In genomic region chr5:137718020-137718790, GRCm38 (mm10) we compare ENCODE assay signal across 21 mouse cellular contexts. TPM values are rescaled to one million over a fixed set of nuclear protein-coding genes. Genes with fewer than 3 reads are reported as not detected.
DNase-seq lines count a peak whose midpoint lies in the region; ATAC-seq lines count a peak whose summit lies in the region.
"Had no signal": no experiment of that assay in that cellular context is flagged by ENCODE, and none has a peak within 500 bp of the region (broad histone marks: within the 10 kb centered on the region; RNA-seq: fewer than 3 reads in every experiment).

No protein-coding gene starts in this region.

- no peak overlapping the region for H3K4me2 ChIP-seq in heart, embryonic 13.5 days
- H3K4me2 ChIP-seq: intestine, embryonic 15.5 days; midbrain, embryonic 12.5 days had no signal

- H3K27ac ChIP-seq in heart, embryonic 13.5 days (replicated peaks) = peak overlapping the region; percentile 34; the same call in 1 of the 2 replicates
- H3K27ac ChIP-seq in macrophage = 0 out of 2 replicates have a peak overlapping the region, but pooled peaks have one; percentile 15
- H3K27ac ChIP-seq: embryonic facial prominence, embryonic 10.5 days; gastrocnemius, adult 2 months; hindbrain, embryonic 10.5 days; intestine, embryonic 15.5 days; layer of hippocampus, adult 2 months; left cerebral cortex, adult 2 months; midbrain, embryonic 12.5 days had no signal

- peaks cover 10% of the 10 kb centered on the region for H3K27me3 ChIP-seq in heart, embryonic 13.5 days (replicated peaks)
- H3K27me3 ChIP-seq: intestine, embryonic 15.5 days had no signal

- intact Hi-C loops in heart, postnatal 14 days (cut with DNase I) = no loop called here

- no peak overlapping the region for H3K9ac ChIP-seq in heart, embryonic 13.5 days
- H3K9ac ChIP-seq: intestine, embryonic 15.5 days; midbrain, embryonic 12.5 days had no signal

- no peak overlapping the region for H3K4me3 ChIP-seq in heart, embryonic 13.5 days
- H3K4me3 ChIP-seq in macrophage (ENCODE audit: inconsistent target) = no peak overlapping the region
- H3K4me3 ChIP-seq: embryonic facial prominence, embryonic 10.5 days; erythroblast, embryonic 14.5 days; gastrocnemius, adult 2 months; hindbrain, embryonic 10.5 days; intestine, embryonic 15.5 days; layer of hippocampus, adult 2 months; left cerebral cortex, adult 2 months; midbrain, embryonic 12.5 days had no signal

- no peak for ATAC-seq in heart, embryonic 13.5 days (ENCODE audit: extremely low read depth, insufficient number of reproducible peaks, low FRiP score, low TSS enrichment)
- peak; percentile 86 for ATAC-seq in activated CD4-positive, CD25-positive, alpha-beta regulatory T cell, adult 4 months
- ATAC-seq: forebrain, embryonic 16.5 days; intestine, embryonic 15.5 days; lung, postnatal 0 days had no signal

- DNase-seq in heart, postnatal 14 days = no peak
- DNase-seq in B cell, adult 2 months = peak; percentile 61 to 64
- DNase-seq in frontal cortex, postnatal 10 days (ENCODE audit: low spot score in 2 of 2) = no peak
- DNase-seq in kidney, postnatal 25 days = no peak
- no peak for DNase-seq in thymus, postnatal 36 days
- DNase-seq: adrenal gland, postnatal 36 days; cerebellum, postnatal 10 days; gastrocnemius, adult 2 months; right cerebral cortex, postnatal 4 days had no signal

- peaks cover 21% of the 10 kb centered on the region for H3K4me1 ChIP-seq in heart, embryonic 13.5 days
- H3K4me1 ChIP-seq: midbrain, embryonic 12.5 days had no signal

- no peaks in the 10 kb centered on the region for H3K9me3 ChIP-seq in heart, embryonic 13.5 days
- H3K9me3 ChIP-seq: embryonic facial prominence, embryonic 10.5 days; hindbrain, embryonic 10.5 days; intestine, embryonic 15.5 days; midbrain, embryonic 12.5 days had no signal

- 60% methylated on average over 8 of the region's 8 CpGs for WGBS in heart, embryonic 13.5 days
- WGBS in macrophage (ENCODE audit: missing documents) = 44% methylated on average over 8 of the region's 8 CpGs

- H3K36me3 ChIP-seq in heart, embryonic 13.5 days = no peaks in the 10 kb centered on the region
- no peaks in the 10 kb centered on the region for H3K36me3 ChIP-seq in macrophage (ENCODE audit: inconsistent target)
- H3K36me3 ChIP-seq: embryonic facial prominence, embryonic 10.5 days; hindbrain, embryonic 10.5 days; intestine, embryonic 15.5 days; midbrain, embryonic 12.5 days had no signal

- H3K79me2 ChIP-seq in macrophage (ENCODE audit: inconsistent target) = no peaks in the 10 kb centered on the region

RNA-seq across cellular contexts. Expression of gene Nyap1, which starts 23.2 kb away (rescaled TPM):
- 1.3 and 1.5 TPM in 2 replicates for polyA plus RNA-seq in heart, embryonic 13.5 days (2015; fragmentation: Nextera tagmentation; extraction: Ambion mirVana)
- total RNA-seq in heart, postnatal 14 days (2021) = 1 to 10 TPM; 1.4 to 1.8 TPM
- polyA plus RNA-seq in activated CD4-positive, CD25-positive, alpha-beta regulatory T cell, adult 4 months (2017; shearing (Covaris generic)) = under 1 TPM in 1 of 2 experiments, not detected in 1; 0.19 TPM
- total RNA-seq in macrophage (2018; cell fraction: chromatin; rRNA removed) = 1 to 10 TPM in 8 of 26 experiments, under 1 TPM in 16, not detected in 2; 0.24 to 9.1 (median 0.74) TPM
- under 1 TPM in 25 of 26 experiments, not detected in 1; 0.03 to 0.41 (median 0.20) TPM for total RNA-seq in macrophage (2018; cell fraction: cytosol; rRNA removed)
- total RNA-seq in macrophage (2018; cell fraction: nucleus; rRNA removed) = 1 to 10 TPM in 4 of 26 experiments, under 1 TPM in 18, not detected in 4; 0.13 to 2.0 (median 0.58) TPM
- polyA plus RNA-seq in macrophage (2018) = 0.07 to 0.23 TPM (median 0.21 TPM) in 3 replicates

RNA-seq across cellular contexts. Expression of gene Tsc22d4, which starts 27.3 kb away (rescaled TPM):
- polyA plus RNA-seq in heart, embryonic 13.5 days (2015; fragmentation: Nextera tagmentation; extraction: Ambion mirVana) = 128 and 131 TPM in 2 replicates
- total RNA-seq in heart, postnatal 14 days (2021) = 100 to 1,000 TPM; 287 to 312 TPM
- 10 to 100 TPM; 62.9 to 82.3 TPM for polyA plus RNA-seq in activated CD4-positive, CD25-positive, alpha-beta regulatory T cell, adult 4 months (2017; shearing (Covaris generic))
- total RNA-seq in macrophage (2018; cell fraction: chromatin; rRNA removed) = 100 to 1,000 TPM in 11 of 26 experiments, 10 to 100 TPM in 15; 31.6 to 165 (median 84.9) TPM
- total RNA-seq in macrophage (2018; cell fraction: cytosol; rRNA removed) = 100 to 1,000 TPM in 23 of 26 experiments, 10 to 100 TPM in 3; 81.9 to 187 (median 130) TPM
- total RNA-seq in macrophage (2018; cell fraction: nucleus; rRNA removed) = 100 to 1,000 TPM in 17 of 26 experiments, 10 to 100 TPM in 9; 44.1 to 185 (median 125) TPM
- polyA plus RNA-seq in macrophage (2018) = 84.4 to 112 TPM (median 101 TPM) in 3 replicates

RNA-seq across cellular contexts. Expression of gene Agfg2, which starts 33.7 kb away (rescaled TPM):
- 19.7 and 20.7 TPM in 2 replicates for polyA plus RNA-seq in heart, embryonic 13.5 days (2015; fragmentation: Nextera tagmentation; extraction: Ambion mirVana)
- 10 to 100 TPM; 13.0 to 13.9 TPM for total RNA-seq in heart, postnatal 14 days (2021)
- 10 to 100 TPM; 15.8 to 20.1 TPM for polyA plus RNA-seq in activated CD4-positive, CD25-positive, alpha-beta regulatory T cell, adult 4 months (2017; shearing (Covaris generic))
- 10 to 100 TPM in 16 of 26 experiments, 1 to 10 TPM in 10; 2.1 to 36.8 (median 14.3) TPM for total RNA-seq in macrophage (2018; cell fraction: chromatin; rRNA removed)
- total RNA-seq in macrophage (2018; cell fraction: cytosol; rRNA removed) = 10 to 100 TPM in 25 of 26 experiments, 1 to 10 TPM in 1; 10.0 to 23.1 (median 18.9) TPM
- 10 to 100 TPM in 17 of 26 experiments, 1 to 10 TPM in 9; 5.9 to 45.8 (median 13.1) TPM for total RNA-seq in macrophage (2018; cell fraction: nucleus; rRNA removed)
- 12.1 to 28.4 TPM (median 17.8 TPM) in 3 replicates for polyA plus RNA-seq in macrophage (2018)

Comparison
In these comparisons a context has a peak if more than half of its experiments do, and no peak if none do; other contexts are left out.
1. DNase-seq: peak in B cell, adult 2 months (2 of 2); none in heart, postnatal 14 days (0 of 2), frontal cortex, postnatal 10 days (0 of 2), kidney, postnatal 25 days (0 of 2) and thymus, postnatal 36 days (0 of 2).